Mouse (Mus musculus) adrenal gland, adult 18-20 months (tissue): Measurements from ENCODE around the gene Grtp1. TPM values are rescaled to one million over a fixed set of nuclear protein-coding genes. Genes with fewer than 3 reads are reported as not detected.

Source experiments
- DNase-seq, 2 experiments: peaks; one replicate each; pipeline ENCODE4 v3.0.0; 2021 to 2022; ENCODE audit warnings: low spot score in 2 of 2
- total RNA-seq, 2 experiments: library from RNA; stranded (reverse); gene quantifications; 1 replicate in 1 of 2; 2 replicates in 1 of 2; pipeline ENCODE4 v1.2.3; 2021

Gene Grtp1
- total RNA-seq, 2 experiments from 2014 or later = 9.1 to 15.3 TPM

DNA sequence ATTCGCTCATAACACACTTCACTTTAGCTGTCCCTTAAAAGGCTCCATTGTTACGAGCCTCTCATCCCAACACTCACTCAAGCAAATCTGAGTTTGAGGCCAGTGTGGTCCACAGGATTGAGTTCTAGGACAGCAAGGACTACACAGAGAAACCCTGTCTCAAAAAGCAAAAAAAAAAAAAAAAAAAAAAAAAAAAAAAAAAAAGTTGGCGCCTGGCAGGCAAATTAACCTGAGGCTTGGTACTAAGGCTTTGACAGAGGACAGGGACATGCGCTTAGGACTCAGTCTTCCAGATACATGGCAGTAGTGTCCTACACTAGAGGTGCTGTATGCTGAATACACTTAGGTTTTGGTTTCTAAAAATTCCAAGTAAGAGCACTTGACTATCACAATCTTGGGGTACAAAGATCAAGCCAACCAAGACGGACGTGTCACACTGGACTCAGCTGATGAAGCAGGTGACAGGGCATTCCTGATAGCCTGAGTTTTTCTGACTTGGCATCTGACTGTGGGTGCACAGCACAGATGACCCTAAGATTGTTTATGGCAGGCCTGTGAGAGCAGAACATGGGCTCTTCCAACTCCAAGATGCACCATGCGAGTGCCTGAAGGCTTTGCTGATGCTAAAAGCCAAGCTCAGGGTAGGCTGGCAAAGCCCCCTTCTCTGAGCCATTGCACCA is 23.1 kb downstream of the Grtp1 start:
- no peak for DNase-seq

DNA sequence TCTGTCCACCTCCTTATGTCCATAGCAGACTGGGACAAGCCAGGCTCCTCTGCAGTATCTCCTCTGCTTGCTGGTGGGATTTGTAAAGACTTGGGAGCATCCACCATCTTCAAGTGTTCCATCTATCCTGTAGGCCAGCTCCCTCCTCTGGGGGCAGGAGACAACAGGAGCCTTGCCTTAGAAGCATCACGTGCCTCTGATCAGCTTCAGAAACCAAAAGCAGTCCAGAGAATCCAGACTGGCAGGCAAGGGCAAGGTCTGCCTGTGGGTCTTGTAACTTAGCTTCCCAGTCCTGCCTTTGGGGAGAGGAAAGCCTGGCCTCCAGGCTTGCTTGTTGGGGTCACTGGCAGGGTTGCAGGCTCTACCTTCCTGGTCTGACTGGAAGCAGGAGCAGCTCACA is 24.8 kb downstream of the Grtp1 start:
- no peak for DNase-seq

DNA sequence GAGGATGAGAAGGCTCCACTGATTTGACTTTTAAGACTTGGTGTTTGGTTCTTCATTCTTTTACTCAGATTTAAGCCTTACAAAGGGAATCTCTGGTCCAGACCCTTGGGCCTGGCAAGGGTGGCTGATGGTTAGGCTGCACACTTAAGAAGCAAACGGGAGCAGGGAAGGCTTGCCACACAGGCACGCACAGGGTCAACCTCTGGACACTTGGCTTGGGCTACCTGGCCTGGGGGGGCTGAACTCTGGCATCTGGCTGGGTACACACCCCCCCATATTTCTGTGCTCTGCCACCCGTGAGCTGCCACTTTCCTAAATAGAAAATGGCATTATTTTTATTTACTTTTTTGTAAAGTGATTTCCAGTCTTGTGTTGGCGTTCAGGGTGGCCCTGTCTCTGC is 25.6 kb downstream of the Grtp1 start:
- no peak for DNase-seq

DNA sequence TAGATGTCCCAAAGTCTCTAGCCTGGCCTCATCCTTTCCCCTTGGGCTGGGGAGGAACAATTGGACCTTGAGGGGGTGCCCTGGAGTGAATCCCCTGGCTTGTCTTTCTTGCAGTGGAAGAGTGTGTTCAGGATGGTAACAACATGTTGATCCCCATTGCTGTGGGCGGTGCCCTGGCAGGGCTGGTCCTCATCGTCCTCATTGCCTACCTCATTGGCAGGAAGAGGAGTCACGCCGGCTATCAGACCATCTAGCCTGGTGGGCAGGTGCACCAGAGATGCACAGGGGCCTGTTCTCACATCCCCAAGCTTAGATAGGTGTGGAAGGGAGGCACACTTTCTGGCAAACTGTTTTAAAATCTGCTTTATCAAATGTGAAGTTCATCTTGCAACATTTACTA is 26.1 kb downstream of the Grtp1 start:
- DNase-seq = no peak

DNA sequence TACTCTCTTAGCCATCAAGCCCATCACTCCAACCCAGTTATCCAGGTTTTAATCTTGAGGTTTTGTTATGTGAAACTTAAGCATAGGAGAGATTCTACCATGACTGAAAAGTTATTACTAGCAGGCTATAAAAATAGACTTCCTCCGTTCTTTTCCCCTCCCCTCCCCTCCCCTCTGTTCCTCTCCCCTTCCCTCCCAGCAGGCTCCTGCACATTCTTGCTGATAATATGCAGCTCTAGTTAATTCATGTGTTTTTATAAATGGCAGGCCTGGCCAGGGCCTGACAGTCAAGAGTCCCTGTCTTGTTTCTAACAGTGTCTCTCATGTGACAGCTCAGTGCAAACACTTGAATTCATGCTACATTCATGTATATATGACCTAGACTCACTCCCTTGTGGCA is 29.9 kb downstream of the Grtp1 start:
- DNase-seq = no peak

DNA sequence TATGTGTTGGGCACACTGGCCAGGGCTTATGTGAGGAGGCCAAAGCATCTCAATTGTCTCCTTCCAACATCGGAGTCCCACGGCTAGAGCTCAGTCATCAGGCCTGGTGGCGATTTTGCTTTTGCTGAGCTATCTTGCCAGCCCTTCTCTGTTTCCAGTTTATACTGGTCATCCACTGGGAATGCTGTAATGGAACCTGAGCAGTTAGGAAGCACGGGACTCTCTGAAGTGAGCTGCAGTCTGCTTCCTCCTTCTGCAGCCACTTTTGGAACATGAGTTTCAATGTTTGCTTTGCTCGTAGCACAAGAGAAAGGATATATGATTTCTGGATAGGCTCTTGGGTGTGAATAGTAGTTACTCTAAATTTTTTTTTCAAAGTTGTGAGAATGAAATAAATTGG is 36.1 kb downstream of the Grtp1 start:
- no peak for DNase-seq

DNA sequence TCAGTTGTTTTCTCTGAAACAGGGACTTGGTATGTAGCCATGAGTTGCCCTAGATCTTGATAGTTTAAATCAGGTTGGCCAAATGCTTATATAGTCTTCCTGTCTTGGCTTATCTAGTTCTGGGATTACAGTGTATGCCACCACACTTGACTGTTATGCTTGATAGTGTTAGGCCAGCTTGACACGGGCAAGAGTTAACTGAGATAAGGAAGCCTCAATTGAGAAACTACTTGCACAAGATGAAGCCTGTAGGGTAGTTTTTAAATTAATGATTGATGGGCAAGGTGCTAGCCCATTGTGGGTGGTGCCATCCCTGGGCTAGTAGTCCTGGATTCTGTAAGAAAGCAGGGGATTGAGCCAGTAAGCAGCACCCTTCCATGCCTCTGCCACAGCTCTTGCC is 36.9 kb downstream of the Grtp1 start:
- DNase-seq = no peak

DNA sequence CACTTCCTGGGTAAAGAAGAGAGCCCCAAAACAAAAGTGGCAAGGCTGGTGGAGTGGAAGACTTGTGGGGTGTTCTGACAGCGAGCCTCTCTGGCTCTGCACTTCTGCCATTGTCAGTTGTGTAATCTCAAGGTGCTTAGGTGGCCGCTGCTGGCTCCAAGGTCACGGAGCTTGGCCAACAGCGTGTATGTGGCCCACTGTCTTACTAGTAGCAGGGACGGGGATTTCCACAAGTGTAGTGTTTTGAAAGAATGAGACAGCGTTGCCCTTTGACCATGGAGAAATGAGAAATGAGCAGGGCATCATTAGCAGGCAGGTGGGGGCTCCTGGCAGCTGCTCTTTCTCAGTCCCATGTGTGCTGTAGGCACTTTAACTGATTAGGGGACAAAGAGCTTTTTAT is 38.3 kb downstream of the Grtp1 start:
- no peak for DNase-seq

DNA sequence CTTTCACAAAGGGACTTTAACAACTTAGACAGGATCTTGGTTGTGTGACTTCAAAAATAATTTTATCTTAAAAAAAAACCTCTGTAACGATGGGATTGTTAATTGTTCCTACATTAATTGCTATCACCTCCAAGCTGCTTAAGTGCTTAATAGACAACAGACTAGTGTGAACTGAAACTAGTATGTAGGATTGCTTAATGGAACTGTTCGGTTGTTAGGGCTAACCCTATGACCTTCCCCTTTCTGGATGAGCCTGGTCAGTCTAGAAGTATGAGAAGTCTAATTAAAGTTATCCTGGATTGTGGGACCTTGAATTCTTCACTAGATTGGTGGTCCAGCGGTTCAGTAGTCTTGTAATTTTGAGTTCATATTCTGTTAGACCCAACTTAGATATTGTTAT is 39.7 kb downstream of the Grtp1 start:
- DNase-seq = no peak

DNA sequence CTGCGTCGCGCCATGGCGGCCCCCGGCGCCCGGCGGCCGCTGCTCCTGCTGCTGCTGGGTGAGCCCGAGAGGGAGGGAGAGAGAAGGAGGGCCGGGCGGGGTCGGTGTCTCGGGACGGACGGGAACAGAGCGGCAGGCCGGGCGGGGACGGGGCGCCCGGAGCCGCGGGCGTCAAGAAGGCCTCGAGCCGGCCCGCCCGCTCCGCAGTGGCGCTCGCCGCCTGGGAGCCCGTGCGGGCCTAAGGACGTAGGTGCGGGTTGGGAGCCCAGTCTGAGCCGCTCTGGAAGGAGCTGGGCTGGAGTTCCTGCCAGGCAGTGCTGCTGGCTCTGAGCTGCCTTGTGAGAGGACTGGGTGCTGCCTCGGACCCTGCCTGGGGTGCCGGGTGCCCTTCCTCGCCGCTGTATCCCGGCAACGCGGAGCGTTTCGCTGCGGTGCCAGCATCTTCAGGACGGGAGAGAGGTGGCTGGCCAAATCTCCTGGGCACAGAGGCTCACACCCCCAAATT is 41.0 kb downstream of the Grtp1 start:
- DNase-seq = no peak

DNA sequence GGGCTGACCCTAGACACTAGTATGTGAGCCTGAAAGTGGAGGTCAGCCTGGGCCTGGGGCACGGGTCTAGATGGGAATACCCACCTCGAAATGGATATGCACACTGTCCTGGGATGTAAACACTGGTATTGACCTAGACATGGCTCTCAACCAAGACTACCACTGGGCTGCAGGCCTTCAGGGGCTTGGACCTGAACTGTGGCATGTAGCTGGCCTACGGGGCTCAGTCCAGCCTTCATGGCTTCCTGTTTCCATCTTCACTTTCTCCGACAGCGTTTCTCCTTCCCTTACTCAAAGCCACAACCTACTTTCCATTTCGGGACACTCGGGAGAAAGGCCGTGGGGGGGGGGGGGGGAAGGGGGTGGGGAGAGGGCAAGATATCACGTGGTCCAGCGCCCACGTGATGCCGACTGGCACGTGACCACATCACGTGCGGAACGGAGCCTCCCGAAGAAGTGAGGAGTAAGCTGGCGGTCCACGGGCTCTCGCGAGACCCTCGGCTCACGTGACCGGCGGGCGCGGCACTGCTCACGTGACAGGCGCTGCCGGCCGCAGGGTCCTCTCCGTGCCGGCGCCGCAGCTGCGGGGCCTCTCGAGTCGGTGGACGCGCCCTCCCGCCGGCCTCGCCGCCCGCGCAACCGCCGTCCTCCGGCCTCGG is 41.6 kb downstream of the Grtp1 start, which contains the start of gene Lamp1:
Lamp1 (plus strand) TSS at position 444 of the 659 bp plus-strand sequence.
- peak; percentile 99 to 100 for DNase-seq

DNA sequence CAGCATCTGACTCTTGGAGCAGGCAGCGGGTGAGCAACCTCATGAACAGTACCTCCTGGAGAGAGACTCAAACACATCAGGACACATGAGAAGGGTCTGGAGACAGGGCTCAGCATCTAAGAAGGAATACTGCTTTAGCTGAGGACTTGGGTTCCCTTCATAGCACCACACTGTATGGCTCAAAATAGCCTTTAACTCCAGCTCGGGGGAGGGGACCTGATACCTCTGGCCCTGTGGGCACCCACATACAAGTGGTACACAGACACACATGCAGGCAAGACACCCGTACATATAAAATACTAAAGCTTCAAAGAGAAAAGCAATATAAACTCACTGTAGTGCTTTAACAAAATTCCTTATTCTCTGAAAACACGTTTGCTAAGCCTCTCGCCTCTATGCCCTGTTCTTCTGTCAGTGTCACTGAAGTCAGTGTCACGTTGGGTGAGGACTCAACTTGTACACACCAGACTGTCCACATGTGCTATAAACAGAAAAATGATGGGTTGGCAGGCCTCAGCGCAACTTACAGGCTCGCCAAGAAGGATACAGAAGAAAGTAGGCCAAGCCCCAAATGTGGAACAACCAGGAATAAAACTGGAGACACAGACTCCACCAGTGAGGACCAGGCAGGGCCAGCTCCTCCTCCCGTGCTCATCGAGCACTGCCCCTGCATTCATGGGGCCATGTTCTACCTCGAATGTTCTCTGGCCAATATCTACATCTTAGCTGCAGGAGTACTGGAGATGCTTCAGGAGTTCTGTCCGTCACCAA is 43.9 kb downstream of the Grtp1 start:
- DNase-seq = no peak

DNA sequence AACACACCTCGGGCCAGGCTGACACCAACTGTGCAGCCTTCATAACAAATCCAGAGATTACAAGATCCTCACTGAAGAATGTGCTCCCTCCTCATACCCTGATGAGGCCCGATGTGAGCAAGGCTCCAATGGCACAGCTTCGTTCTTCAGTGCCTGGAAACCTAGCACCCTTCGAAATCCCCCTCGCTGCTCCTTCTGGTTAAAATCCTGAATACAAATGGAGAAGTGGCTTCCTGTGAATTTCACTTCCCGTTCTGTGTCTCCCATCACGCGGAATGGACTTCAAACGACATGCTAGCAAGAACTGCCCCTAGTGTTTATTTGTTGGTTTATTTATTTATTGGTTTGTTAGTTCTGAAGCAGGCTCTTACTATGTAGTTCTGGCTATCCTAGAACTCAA is 45.1 kb downstream of the Grtp1 start:
- DNase-seq = no peak

DNA sequence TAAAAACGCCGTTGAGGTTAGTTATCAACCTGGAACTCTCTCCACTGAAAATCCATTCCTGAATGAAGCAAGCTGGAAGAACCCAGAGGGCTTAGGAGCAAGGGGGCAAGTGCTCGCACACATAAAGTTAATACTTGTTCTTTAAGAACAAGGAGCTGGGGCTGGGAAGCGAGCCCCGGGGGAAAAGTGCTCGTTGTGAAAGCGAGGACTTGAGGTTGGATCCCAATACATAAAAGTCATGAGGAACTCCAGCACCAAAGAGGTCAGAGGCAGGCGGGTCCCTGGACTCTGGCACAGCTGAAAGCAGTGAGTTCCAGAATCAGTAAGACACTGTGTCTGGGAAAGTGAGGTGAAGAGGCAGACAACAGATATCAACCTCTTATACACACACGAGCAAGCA is 46.3 kb downstream of the Grtp1 start:
- DNase-seq = peak in 1 of 2 experiments; percentile 36

DNA sequence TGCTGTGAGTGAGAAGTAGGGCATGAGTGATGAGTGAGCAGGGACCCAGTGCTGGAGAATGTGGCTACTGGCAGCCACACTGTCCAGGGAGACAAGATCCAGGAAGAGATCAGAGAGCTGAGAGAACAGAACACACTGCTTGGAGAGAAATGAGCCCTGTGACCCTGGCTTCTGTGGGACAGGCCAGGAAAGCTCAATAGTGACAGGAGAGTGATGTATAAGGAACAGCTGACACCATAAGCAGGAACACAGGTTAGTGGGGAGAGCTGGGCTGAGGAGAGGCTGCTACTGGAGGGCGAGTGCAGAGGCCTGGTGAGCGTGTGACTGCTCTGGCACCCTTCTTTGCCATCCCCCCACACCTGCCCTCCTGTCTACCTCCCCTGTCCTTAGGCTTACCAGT is 49.5 kb downstream of the Grtp1 start:
- DNase-seq = no peak

DNA sequence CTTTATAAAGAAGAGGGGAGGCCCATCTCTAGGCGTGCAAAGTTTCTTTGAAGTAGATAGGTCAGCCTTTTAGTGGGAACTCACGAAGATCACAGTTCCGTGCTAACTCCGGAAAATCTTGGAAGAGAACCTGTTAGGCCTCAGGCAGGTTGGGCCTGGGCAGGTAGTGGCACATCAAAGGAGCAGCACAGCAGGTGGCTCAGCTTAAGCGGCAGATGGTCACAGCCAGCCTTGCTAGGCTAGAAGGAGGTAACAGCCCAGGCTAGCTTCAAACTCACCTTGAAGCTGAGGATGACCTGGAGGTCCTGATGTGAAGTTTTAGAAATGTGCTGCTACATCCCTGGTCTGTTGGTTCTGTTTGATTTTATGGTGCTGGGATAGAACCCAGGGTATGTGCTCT is 50.6 kb downstream of the Grtp1 start:
- no peak for DNase-seq

DNA sequence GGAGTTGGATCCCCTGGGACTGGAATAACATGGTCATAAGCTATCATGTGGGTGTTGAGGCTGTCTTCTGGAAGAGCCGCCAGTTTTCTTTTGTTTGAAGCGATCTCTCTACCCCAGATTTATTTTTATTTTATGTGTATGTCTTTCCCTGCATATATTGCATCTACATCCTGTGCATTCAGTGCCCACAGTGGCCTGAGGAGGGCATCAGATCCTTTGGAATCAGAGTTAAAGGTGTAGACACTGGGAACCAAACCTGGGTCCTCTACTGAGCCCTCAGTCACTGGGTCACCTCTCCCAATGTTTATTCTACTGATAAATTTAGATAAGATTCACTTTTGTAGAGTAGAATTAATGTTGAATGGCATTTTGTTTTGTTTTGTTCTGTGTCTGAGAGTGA is 51.1 kb downstream of the Grtp1 start:
- no peak for DNase-seq

DNA sequence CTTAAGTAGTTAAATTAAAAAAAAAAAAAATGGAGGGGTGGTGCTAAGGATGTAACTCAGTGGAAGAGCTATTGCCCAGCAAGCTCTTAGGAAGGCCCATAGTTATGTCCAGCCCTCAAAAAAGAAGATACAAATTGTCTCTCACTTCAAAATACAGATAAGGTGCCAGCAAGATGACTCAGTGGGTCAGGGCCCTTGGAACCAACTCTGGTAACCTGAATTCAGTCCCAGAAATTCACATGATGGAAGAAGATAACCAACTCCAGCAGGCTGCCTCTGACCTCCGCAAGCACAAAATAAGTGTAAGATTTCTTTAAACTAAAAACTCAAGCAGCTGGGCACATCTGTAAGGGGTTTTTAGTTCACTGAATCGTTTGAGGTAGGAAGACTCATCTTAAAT is 51.9 kb downstream of the Grtp1 start:
- peak in 1 of 2 experiments; percentile 12 for DNase-seq

DNA sequence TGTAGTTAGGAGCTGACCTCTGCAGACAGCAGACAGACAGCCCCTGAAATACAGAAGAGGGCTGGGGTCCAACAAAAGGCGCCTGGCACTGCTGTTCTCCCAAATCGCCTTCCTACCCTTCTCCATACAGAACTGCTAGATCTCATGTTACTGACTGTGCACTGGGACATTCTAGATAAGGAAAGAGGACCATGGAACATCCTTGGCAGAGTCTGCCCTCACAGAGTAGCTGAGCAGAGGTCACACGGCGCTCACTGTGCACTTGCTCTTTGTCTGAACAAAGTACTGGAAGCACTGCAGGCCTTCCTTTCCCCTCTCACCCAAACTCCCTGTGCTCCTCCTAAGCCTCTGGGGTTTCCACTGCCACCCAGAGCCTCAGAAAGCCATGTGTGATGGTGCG is 58.7 kb downstream of the Grtp1 start:
- no peak for DNase-seq

DNA sequence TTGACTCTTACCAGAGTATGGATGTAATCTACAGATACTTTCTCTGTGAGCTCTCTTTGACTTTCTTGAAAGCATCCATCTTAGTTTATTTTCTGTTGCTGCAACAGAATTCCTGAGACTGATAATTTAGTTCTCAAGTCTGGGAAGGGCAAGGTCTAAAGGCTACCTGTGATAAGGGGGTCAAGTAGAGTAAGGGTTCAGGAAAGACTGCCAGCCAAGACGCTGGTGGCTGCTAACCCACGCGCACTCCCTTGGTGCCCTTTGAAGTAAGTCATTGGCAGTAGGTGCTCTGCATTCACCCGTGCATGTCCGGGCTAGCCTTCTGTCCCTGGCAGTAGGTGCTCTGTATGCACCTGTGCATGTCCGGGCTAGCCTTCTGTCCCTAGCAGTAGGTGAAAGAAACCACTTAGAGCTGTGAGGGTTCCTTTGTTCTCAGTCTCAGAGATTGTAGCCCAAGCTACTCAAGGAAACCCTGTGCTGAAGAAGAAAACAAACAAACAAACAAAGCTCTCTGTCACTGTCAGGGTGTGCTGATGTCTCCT is 60.7 kb downstream of the Grtp1 start:
- DNase-seq = no peak

DNA sequence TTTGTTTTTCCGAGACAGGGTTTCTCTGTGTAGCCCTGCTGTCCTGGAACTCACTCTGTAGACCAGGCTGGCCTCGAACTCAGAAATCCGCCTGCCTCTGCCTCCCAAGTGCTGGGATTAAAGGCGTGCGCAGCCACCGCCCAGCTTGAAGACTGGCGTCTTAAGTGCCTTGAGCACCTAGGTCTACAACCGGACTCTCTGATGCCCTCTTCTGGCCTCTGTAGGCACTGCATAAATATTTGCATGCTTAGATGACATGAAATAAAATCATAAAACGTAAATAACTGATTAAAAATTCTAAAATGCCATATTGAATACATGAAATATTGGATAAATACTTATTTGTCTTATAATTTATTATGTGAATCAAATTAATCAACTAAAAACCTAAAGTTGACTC is 68.2 kb downstream of the Grtp1 start:
- peak; percentile 57 to 60 for DNase-seq

DNA sequence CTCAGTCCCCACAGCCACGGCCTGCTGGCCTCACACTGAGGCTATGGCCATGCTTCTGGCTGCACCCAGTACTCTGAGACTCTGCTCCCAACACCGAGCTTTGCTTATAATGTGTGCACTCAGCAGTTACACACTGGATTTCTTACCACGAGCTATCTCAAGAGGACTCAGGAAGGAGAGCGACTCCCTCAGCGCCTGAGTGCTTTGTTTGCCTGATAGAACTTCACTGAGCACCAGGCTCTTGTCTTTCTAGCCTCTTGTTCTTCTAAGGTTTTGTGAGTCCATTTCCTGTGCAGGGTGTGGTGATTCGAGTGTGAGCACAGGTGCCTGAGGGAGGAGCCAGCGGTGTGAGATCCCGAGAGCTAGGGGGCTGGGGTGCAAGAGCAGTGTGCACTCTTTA is 75.5 kb downstream of the Grtp1 start:
- DNase-seq = no peak
